Comparison of ENCODE assay signal across 9 mouse cellular contexts in genomic region chr2:35623104-35623377, GRCm38 (mm10).
DNase-seq lines count a peak whose midpoint lies in the region; ATAC-seq lines count a peak whose summit lies in the region.
"Had no signal": no experiment of that assay in that cellular context is flagged by ENCODE, and none has a peak within 500 bp of the region (broad histone marks: within the 10 kb centered on the region; RNA-seq: fewer than 3 reads in every experiment).

No protein-coding gene starts in this region.

- ATAC-seq in heart, embryonic 12.5 days (ENCODE audit: insufficient number of reproducible peaks, low FRiP score): no peak
- no peak for ATAC-seq in hindbrain, embryonic 12.5 days (ENCODE audit: low FRiP score)
- ATAC-seq in megakaryocyte, adult 5-6 weeks (ENCODE audit: poor library complexity, severe bottlenecking): peak; percentile 51

- H3K27me3 ChIP-seq in heart, embryonic 12.5 days (replicated peaks): no peaks in the 10 kb centered on the region
- H3K27me3 ChIP-seq in hindbrain, embryonic 12.5 days: no peaks in the 10 kb centered on the region; the same call in 1 of the 2 replicates

- H3K4me3 ChIP-seq in heart, embryonic 12.5 days: peak overlapping the region; percentile 90
- H3K4me3 ChIP-seq in brown adipose tissue, adult 24 weeks (ENCODE audit: insufficient read depth, low read depth, low read length): peak overlapping the region; percentile 82
- peak overlapping the region; percentile 69 for H3K4me3 ChIP-seq in hindbrain, embryonic 12.5 days

- peak overlapping the region; percentile 80 for H3K27ac ChIP-seq in heart, embryonic 12.5 days (ENCODE audit: poor library complexity, severe bottlenecking)
- H3K27ac ChIP-seq in brown adipose tissue, adult 24 weeks (replicated peaks; ENCODE audit: low read depth, low read length): peak overlapping the region; percentile 84
- H3K27ac ChIP-seq in hindbrain, embryonic 12.5 days: 0 out of 2 replicates have a peak overlapping the region, but pooled peaks have one; percentile 62

- H3K9me3 ChIP-seq in heart, embryonic 12.5 days (replicated peaks): no peaks in the 10 kb centered on the region
- H3K9me3 ChIP-seq in hindbrain, embryonic 12.5 days (replicated peaks): no peaks in the 10 kb centered on the region

- peaks cover 9% of the 10 kb centered on the region; the same call in 1 of the 2 replicates for H3K36me3 ChIP-seq in heart, embryonic 12.5 days
- H3K36me3 ChIP-seq in hindbrain, embryonic 12.5 days: no peaks in the 10 kb centered on the region

- H3K9ac ChIP-seq in heart, embryonic 12.5 days: peak overlapping the region; percentile 97
- peak overlapping the region; percentile 81 for H3K9ac ChIP-seq in hindbrain, embryonic 12.5 days

- H3K4me1 ChIP-seq in heart, embryonic 12.5 days (replicated peaks): peaks cover 98% of the 10 kb centered on the region
- H3K4me1 ChIP-seq in brown adipose tissue, adult 24 weeks (ENCODE audit: control insufficient read depth, insufficient read depth, insufficient read length, low read length): peaks cover 16% of the 10 kb centered on the region
- H3K4me1 ChIP-seq in hindbrain, embryonic 12.5 days: peaks cover 85% of the 10 kb centered on the region

- DNase-seq in heart, postnatal 36 days: no peak
- no peak for DNase-seq in adrenal gland, postnatal 4 days (ENCODE audit: low spot score in 2 of 2)
- no peak for DNase-seq in cerebellum, postnatal 36 days
- DNase-seq in left cerebral cortex, adult 11 months (ENCODE audit: low spot score): no peak
- DNase-seq: thymus, adult 2 months had no signal

- WGBS in heart, embryonic 12.5 days: 27% methylated on average over 4 of the region's 4 CpGs
- 31% methylated on average over 4 of the region's 4 CpGs for WGBS in hindbrain, embryonic 12.5 days

- intact Hi-C loops in heart, postnatal 36 days (cut with DNase I): loop anchor here (10.0 kb wide), 1 partner anchor 178 kb away; no protein-coding TSS in a partner anchor

- H3K4me2 ChIP-seq in heart, embryonic 12.5 days: peak overlapping the region; percentile 89
- peak overlapping the region; percentile 78 for H3K4me2 ChIP-seq in hindbrain, embryonic 12.5 days (replicated peaks)
